Mouse (Mus musculus): ENCODE data around the gene Hps5. TPM values are rescaled to one million over a fixed set of nuclear protein-coding genes. Genes with fewer than 3 reads are reported as not detected.

The Hps5 gene
- total and polyA plus RNA-seq, 3 experiments = 17.8 to 26.0 (median 20.8) TPM

DNA sequence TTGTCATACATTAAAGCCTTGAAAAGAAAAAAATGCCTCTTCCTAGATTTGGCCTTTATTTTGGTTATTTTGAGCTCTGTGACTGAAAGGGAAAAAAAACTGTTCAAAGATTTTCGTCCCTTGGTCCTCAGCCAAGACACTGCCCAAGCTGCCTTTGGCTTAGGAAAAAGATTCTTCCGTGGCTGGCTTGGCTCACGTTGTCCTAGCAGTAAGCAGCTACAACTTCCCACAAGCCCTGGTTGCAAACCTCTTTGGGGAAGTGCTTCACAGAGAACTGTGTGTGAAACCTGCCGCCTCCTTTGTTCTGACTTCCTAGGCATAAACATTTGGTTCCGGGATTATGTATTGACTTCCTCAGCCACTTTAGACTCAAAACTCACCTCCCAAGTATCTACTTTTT lies 79.0 kb downstream of the Hps5 start:
- no peak overlapping the region for H3K9ac ChIP-seq (ENCODE audit: insufficient read depth, low read depth)
- peaks cover 8 to 28% of the 10 kb centered on the region in 2 experiments; a peak in 3 of 4 replicates for H3K4me1 ChIP-seq (ENCODE audit: control insufficient read depth in 1 of 2, insufficient read depth in 2 of 2)
- DNase-seq (ENCODE audit: extremely low read depth) = no peak
- no peaks in the 10 kb centered on the region for H3K9me3 ChIP-seq (replicated peaks; ENCODE audit: low read length)
- dilution Hi-C loops (cut with MboI; ENCODE audit: extremely low pct_ligation_motif_present, extremely low pct_unique_long_range_greater_than_20kb, low sequenced_read_pairs) (no loop called here), in situ Hi-C loops (cut with MboI; ENCODE audit: low pct_ligation_motif_present, low pct_unique_long_range_greater_than_20kb, low sequenced_read_pairs) (no loop called here)
- no peak overlapping the region for H3K27ac ChIP-seq (ENCODE audit: insufficient read depth, low read depth)
- no peaks in the 10 kb centered on the region for H3K79me2 ChIP-seq (replicated peaks; ENCODE audit: control insufficient read depth, extremely low read depth, insufficient read depth, poor library complexity, severe bottlenecking)
- H3K4me2 ChIP-seq (ENCODE audit: insufficient read depth, low read depth, poor library complexity, severe bottlenecking) = no peak overlapping the region
- no peak overlapping the region for H3K4me3 ChIP-seq (replicated peaks in 1 of 3; ENCODE audit: low read depth in 2 of 3, low read length in 2 of 3, poor library complexity in 1 of 3)
- no peaks in the 10 kb centered on the region for H3K36me3 ChIP-seq (replicated peaks in 1 of 2; ENCODE audit: control insufficient read depth in 1 of 2, insufficient read depth in 1 of 2, low read length in 1 of 2)
- TF ChIP-seq MAFK (IDR thresholded peaks at IDR 0.05; ENCODE audit: insufficient replicate concordance, low read length) (no peak), MEF2A (IDR thresholded peaks at IDR 0.05; ENCODE audit: borderline replicate concordance, low read depth, low read length) (no peak), PAX5 (IDR thresholded peaks at IDR 0.05; ENCODE audit: low read length) (no peak), E2F4 (IDR thresholded peaks at IDR 0.05; ENCODE audit: insufficient replicate concordance, low read depth, low read length) (no peak), CTCF (conservative IDR thresholded peaks at IDR 0.05 in 1 of 2, IDR thresholded peaks at IDR 0.05 in 1 of 2; ENCODE audit: low read depth in 2 of 2, low read length in 2 of 2) (no peak), MAZ (IDR thresholded peaks at IDR 0.05; ENCODE audit: low read depth, low read length) (no peak), UBTF (IDR thresholded peaks at IDR 0.05; ENCODE audit: low read depth, low read length) (no peak), EP300 (IDR thresholded peaks at IDR 0.05; ENCODE audit: low read length) (no peak), ELF1 (IDR thresholded peaks at IDR 0.05; ENCODE audit: low read depth, low read length) (no peak), POLR2AphosphoS2 (IDR thresholded peaks at IDR 0.05; ENCODE audit: low read depth, low read length) (no peak), ZMIZ1 (IDR thresholded peaks at IDR 0.05; ENCODE audit: low read depth, low read length) (no peak), IRF4 (IDR thresholded peaks at IDR 0.05; ENCODE audit: low read depth, low read length) (no peak), ZKSCAN1 (IDR thresholded peaks at IDR 0.05; ENCODE audit: borderline replicate concordance, low read depth, low read length) (no peak), MAX (IDR thresholded peaks at IDR 0.05; ENCODE audit: low read length) (no peak), MXI1 (IDR thresholded peaks at IDR 0.05; ENCODE audit: low read depth, low read length) (no peak), SIN3A (IDR thresholded peaks at IDR 0.05; ENCODE audit: low read length) (no peak), JUN (IDR thresholded peaks at IDR 0.05; ENCODE audit: insufficient read depth, low read depth, low read length) (no peak)
- H3K27me3 ChIP-seq (replicated peaks) = no peaks in the 10 kb centered on the region

DNA sequence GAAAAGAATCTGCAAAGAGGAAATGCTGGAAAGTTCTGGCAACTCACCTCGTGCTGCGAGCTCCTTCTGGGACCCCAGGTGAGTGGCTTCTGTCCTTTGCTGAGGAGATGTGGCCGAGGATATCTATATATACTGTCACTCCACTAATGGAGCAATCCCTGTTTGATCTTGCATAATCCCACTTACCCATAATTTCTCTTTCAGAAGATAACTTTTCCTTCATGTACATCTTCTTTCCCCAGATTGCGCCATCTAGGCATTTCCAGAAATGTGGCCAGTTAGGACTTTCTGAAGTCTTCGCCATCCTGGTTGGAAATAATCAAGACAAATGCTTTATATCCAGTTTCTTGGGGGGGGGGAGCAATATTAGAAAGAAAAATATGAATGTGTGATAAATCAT lies 80.3 kb downstream of the Hps5 start, which contains the start of gene Saa3:
Saa3 (minus strand) TSS at position 101 of the 400 bp plus-strand sequence.
- H3K79me2 ChIP-seq (replicated peaks; ENCODE audit: control insufficient read depth, extremely low read depth, insufficient read depth, poor library complexity, severe bottlenecking) = no peaks in the 10 kb centered on the region
- peaks cover 3 to 32% of the 10 kb centered on the region in 2 experiments; a peak in 3 of 4 replicates for H3K4me1 ChIP-seq (ENCODE audit: control insufficient read depth in 1 of 2, insufficient read depth in 2 of 2)
- no peak for DNase-seq (ENCODE audit: extremely low read depth)
- in situ Hi-C loops (cut with MboI; ENCODE audit: low pct_ligation_motif_present, low pct_unique_long_range_greater_than_20kb, low sequenced_read_pairs) (no loop called here), dilution Hi-C loops (cut with MboI; ENCODE audit: extremely low pct_ligation_motif_present, extremely low pct_unique_long_range_greater_than_20kb, low sequenced_read_pairs) (no loop called here)
- H3K4me3 ChIP-seq (replicated peaks in 1 of 3; ENCODE audit: low read depth in 2 of 3, low read length in 2 of 3, poor library complexity in 1 of 3) = no peak within 1 kb of the TSS
- H3K4me2 ChIP-seq (ENCODE audit: insufficient read depth, low read depth, poor library complexity, severe bottlenecking) = peak within 1 kb of the TSS; percentile 66; the same call in 1 of the 2 replicates
- no peak within 1 kb of the TSS for H3K9ac ChIP-seq (ENCODE audit: insufficient read depth, low read depth)
- no peaks in the 10 kb centered on the region for H3K27me3 ChIP-seq (replicated peaks)
- H3K36me3 ChIP-seq (replicated peaks in 1 of 2; ENCODE audit: control insufficient read depth in 1 of 2, insufficient read depth in 1 of 2, low read length in 1 of 2) = no peaks in the 10 kb centered on the region
- no peak within 1 kb of the TSS for H3K27ac ChIP-seq (ENCODE audit: insufficient read depth, low read depth)
- TF ChIP-seq JUND (conservative IDR thresholded peaks at IDR 0.05; ENCODE audit: low read depth, low read length) (no peak), JUN (IDR thresholded peaks at IDR 0.05; ENCODE audit: insufficient read depth, low read depth, low read length) (no peak), KAT2A (IDR thresholded peaks at IDR 0.05; ENCODE audit: insufficient replicate concordance, low read length) (no peak), MAZ (IDR thresholded peaks at IDR 0.05; ENCODE audit: low read depth, low read length) (no peak), POLR2A (IDR thresholded peaks at IDR 0.05; ENCODE audit: low read depth, low read length) (no peak)
- no peaks in the 10 kb centered on the region for H3K9me3 ChIP-seq (replicated peaks; ENCODE audit: low read length)
